Mouse (Mus musculus): ENCODE results near the gene Zkscan6.

The Zkscan6 gene

GRCm38 (mm10) chr11:65814381-65814780, 7.4 kb downstream of the Zkscan6 start:
- DNase-seq: no peak

- DNase-seq: no peak
Observed at GRCm38 (mm10) chr11:65816237-65816636, 9.3 kb downstream of the Zkscan6 start.

- no peak for DNase-seq
Observed at GRCm38 (mm10) chr11:65818193-65818592, 11.2 kb downstream of the Zkscan6 start.

GRCm38 (mm10) chr11:65820280-65820679, 13.3 kb downstream of the Zkscan6 start:
- no peak for DNase-seq

- DNase-seq: peak; percentile 38 to 52
Observed at GRCm38 (mm10) chr11:65820877-65821276, 13.9 kb downstream of the Zkscan6 start.

- DNase-seq: no peak
Observed at GRCm38 (mm10) chr11:65824556-65824955, 17.6 kb downstream of the Zkscan6 start.

- no peak for DNase-seq
Observed at GRCm38 (mm10) chr11:65838999-65839398, 32.0 kb downstream of the Zkscan6 start.

GRCm38 (mm10) chr11:65846446-65846845, 39.5 kb downstream of the Zkscan6 start:
- no peak for DNase-seq

GRCm38 (mm10) chr11:65852066-65852465, 45.1 kb downstream of the Zkscan6 start:
- no peak for DNase-seq

- no peak for DNase-seq
Observed at GRCm38 (mm10) chr11:65861476-65861875, 54.5 kb downstream of the Zkscan6 start.

GRCm38 (mm10) chr11:65877146-65877775, 70.3 kb downstream of the Zkscan6 start:
- DNase-seq: no peak

Data from thymus, postnatal 36 days (tissue).